Mouse (Mus musculus) lung, postnatal 0 days (tissue): ENCODE data around the gene Cdc6.

Source experiments
- CTCF ChIP-seq: IDR thresholded peaks from 2 replicates; pipeline ENCODE4 v1.5.1; 2016; ENCODE audit warnings: antibody characterized with exemption, mild to moderate bottlenecking
- EP300 ChIP-seq: IDR thresholded peaks from 2 replicates; pipeline ENCODE4 v1.6.1; 2016; ENCODE audit warnings: antibody characterized with exemption, mild to moderate bottlenecking, control low read depth

- TF ChIP-seq CTCF (no peak), EP300 (no peak)
These were observed 33.8 kb downstream of the Cdc6 start for GRCm38 (mm10) chr11:98941341-98941825.
